Comparison of ENCODE assay signal across 36 mouse cellular contexts in genomic region chr19:11612293-11612692, GRCm38 (mm10). TPM values are rescaled to one million over a fixed set of nuclear protein-coding genes. Genes with fewer than 3 reads are reported as not detected.
A peak's percentile ranks its signal among the peaks of the same experiment; 100 is the strongest.
DNase-seq lines count a peak whose midpoint lies in the region; ATAC-seq and TF ChIP-seq lines count a peak whose summit lies in the region.
"Had no signal": no experiment of that assay in that cellular context is flagged by ENCODE, and none has a peak within 500 bp of the region (broad histone marks: within the 10 kb centered on the region; RNA-seq: fewer than 3 reads in every experiment).

No protein-coding gene starts in this region.

- peaks cover 0 to 34% of the 10 kb centered on the region in 2 experiments; a peak in 2 of 4 replicates for H3K36me3 ChIP-seq in MEL (ENCODE audit: control insufficient read depth in 1 of 2, insufficient read depth in 2 of 2, low read length in 2 of 2)
- no peaks in the 10 kb centered on the region for H3K36me3 ChIP-seq in intestine, postnatal 0 days (ENCODE audit: control insufficient read depth, insufficient read depth)
- H3K36me3 ChIP-seq: heart, embryonic 10.5 days; heart, embryonic 13.5 days; intestine, embryonic 15.5 days had no signal

- TF ChIP-seq POLR2A in MEL (IDR thresholded peaks at IDR 0.05; ENCODE audit: control insufficient read depth in 1 of 2, insufficient read depth in 1 of 2, low read depth in 1 of 2, low read length in 2 of 2, poor library complexity in 1 of 2): no peak

- no peaks in the 10 kb centered on the region for H3K9me3 ChIP-seq in MEL (replicated peaks; ENCODE audit: insufficient read depth, low read length)
- H3K9me3 ChIP-seq in intestine, postnatal 0 days (ENCODE audit: control insufficient read depth): no peaks in the 10 kb centered on the region
- H3K9me3 ChIP-seq: heart, embryonic 10.5 days; heart, embryonic 13.5 days; intestine, embryonic 15.5 days had no signal

- DNase-seq in embryo, embryonic 10.5 days (ENCODE audit: low spot score): peak; percentile 24
- DNase-seq in embryo, embryonic 9.5 days (ENCODE audit: extremely low spot score): no peak
- no peak for DNase-seq in MEL (ENCODE audit: low read depth, low spot score)
- peak; percentile 25 for DNase-seq in yolk sac, embryonic 10.5 days (ENCODE audit: low spot score)
- DNase-seq in liver: no peak
- DNase-seq: adrenal gland, adult 2 months; adrenal gland, postnatal 25 days; cerebellum, adult 11-12 months; cerebellum, adult 8-10 months; gastrocnemius, adult 2 months; gastrocnemius, postnatal 14 days; heart, adult 2 months; heart, postnatal 14 days; heart, postnatal 4 days; kidney, adult 2 months had no signal

- H3K27ac ChIP-seq in MEL (ENCODE audit: control insufficient read depth, low read depth, low read length): peak overlapping the region; percentile 73
- no peak overlapping the region for H3K27ac ChIP-seq in intestine, postnatal 0 days (ENCODE audit: low read depth, low read length)
- H3K27ac ChIP-seq: gastrocnemius, adult 2 months; heart, adult 2 months; heart, embryonic 10.5 days; heart, embryonic 13.5 days; hindbrain, embryonic 14.5 days; hindbrain, postnatal 0 days; intestine, embryonic 15.5 days had no signal

- TF ChIP-seq EP300 in MEL (IDR thresholded peaks at IDR 0.05; ENCODE audit: low read depth in 1 of 2, low read length in 2 of 2): peak; percentile 38 to 62; a peak in 2 of 4 replicates

- peak; percentile 36 for ATAC-seq in megakaryocyte, adult 5-6 weeks (ENCODE audit: poor library complexity, severe bottlenecking)
- ATAC-seq in intestine, postnatal 0 days: no peak
- no peak for ATAC-seq in inflammation-experienced regulatory T-cells, adult 6 months

- no peaks in the 10 kb centered on the region for H3K79me2 ChIP-seq in MEL (ENCODE audit: control insufficient read depth, insufficient read depth, low read length, poor library complexity)

- no peak overlapping the region for H3K4me2 ChIP-seq in intestine, postnatal 0 days (replicated peaks; ENCODE audit: low read depth)
- H3K4me2 ChIP-seq: heart, embryonic 13.5 days; hindbrain, embryonic 14.5 days; intestine, embryonic 15.5 days had no signal

- TF ChIP-seq CTCF in MEL (IDR thresholded peaks at IDR 0.05 in 2 of 3, conservative IDR thresholded peaks at IDR 0.05 in 1 of 3; ENCODE audit: control insufficient read depth in 1 of 3, insufficient read depth in 1 of 3, low read depth in 2 of 3, low read length in 3 of 3, poor library complexity in 1 of 3, severe bottlenecking in 1 of 3): no peak
- no peak for TF ChIP-seq CTCF in intestine, postnatal 0 days (IDR thresholded peaks at IDR 0.05; ENCODE audit: low read depth)

- 32% methylated on average over 2 of the region's 2 CpGs for WGBS in intestine, postnatal 0 days

- peaks cover 25 to 26% of the 10 kb centered on the region in 2 experiments for H3K4me1 ChIP-seq in MEL (ENCODE audit: control insufficient read depth in 1 of 2, insufficient read depth in 2 of 2, low read length in 2 of 2)
- no peaks in the 10 kb centered on the region for H3K4me1 ChIP-seq in intestine, postnatal 0 days (replicated peaks; ENCODE audit: control insufficient read depth, insufficient read depth, low read length)
- H3K4me1 ChIP-seq: heart, embryonic 10.5 days; heart, embryonic 13.5 days; intestine, embryonic 15.5 days had no signal

- H3K27me3 ChIP-seq in MEL (ENCODE audit: control insufficient read depth in 1 of 2, insufficient read depth in 2 of 2, low read length in 2 of 2): no peaks in the 10 kb centered on the region
- H3K27me3 ChIP-seq in intestine, postnatal 0 days (replicated peaks; ENCODE audit: control insufficient read depth, insufficient read depth, low read length): no peaks in the 10 kb centered on the region
- H3K27me3 ChIP-seq: heart, embryonic 13.5 days; intestine, embryonic 15.5 days had no signal

- no peak for TF ChIP-seq RAD21 in MEL (IDR thresholded peaks at IDR 0.05; ENCODE audit: low read depth, low read length)

- H3K4me3 ChIP-seq in MEL (ENCODE audit: control insufficient read depth in 1 of 2, insufficient read depth in 1 of 2, low read depth in 2 of 2, low read length in 2 of 2): no peak overlapping the region
- H3K4me3 ChIP-seq in intestine, postnatal 0 days (ENCODE audit: low read depth, low read length): no peak overlapping the region
- H3K4me3 ChIP-seq: gastrocnemius, adult 2 months; heart, adult 2 months; heart, embryonic 10.5 days; heart, embryonic 13.5 days; intestine, embryonic 15.5 days had no signal

- no peak overlapping the region for H3K9ac ChIP-seq in MEL (ENCODE audit: control insufficient read depth, low read depth, low read length, poor library complexity, severe bottlenecking)
- no peak overlapping the region for H3K9ac ChIP-seq in intestine, postnatal 0 days (ENCODE audit: low read depth, low read length)
- H3K9ac ChIP-seq: forebrain, postnatal 0 days; heart, embryonic 13.5 days; hindbrain, embryonic 14.5 days; intestine, embryonic 15.5 days had no signal

TF ChIP-seq in MEL, 35 proteins besides CTCF, POLR2A, EP300 and RAD21:
- TF ChIP-seq TCF12 (IDR thresholded peaks at IDR 0.05; ENCODE audit: low read depth, low read length): peak; percentile 58; the same call in 1 of the 2 replicates
- TF ChIP-seq CHD1 (IDR thresholded peaks at IDR 0.05; ENCODE audit: low read depth, low read length): no peak
- no peak for TF ChIP-seq KAT2A (conservative IDR thresholded peaks at IDR 0.05; ENCODE audit: low read depth, low read length)
- no peak for TF ChIP-seq JUND (IDR thresholded peaks at IDR 0.05; ENCODE audit: low read depth, low read length)
- TF ChIP-seq ZC3H11A (IDR thresholded peaks at IDR 0.05; ENCODE audit: low read depth, low read length): no peak
- 0 out of 2 replicates have a peak, but pooled peaks have one; percentile 34 for TF ChIP-seq RCOR1 (IDR thresholded peaks at IDR 0.05; ENCODE audit: low read depth, low read length)
- TF ChIP-seq ETS1 (IDR thresholded peaks at IDR 0.05; ENCODE audit: low read depth, low read length): peak; percentile 43; the same call in 1 of the 2 replicates
- TF ChIP-seq MXI1 (IDR thresholded peaks at IDR 0.05; ENCODE audit: low read depth, low read length): no peak
- no peak for TF ChIP-seq MAFK (IDR thresholded peaks at IDR 0.05; ENCODE audit: borderline replicate concordance, low read depth, low read length)
- TF ChIP-seq MEF2A (IDR thresholded peaks at IDR 0.05; ENCODE audit: extremely low read depth, insufficient replicate concordance, low read depth, low read length, poor library complexity, severe bottlenecking): no peak
- peak; percentile 82 for TF ChIP-seq GATA1 (IDR thresholded peaks at IDR 0.05; ENCODE audit: low read depth, low read length)
- no peak for TF ChIP-seq TBP (IDR thresholded peaks at IDR 0.05; ENCODE audit: low read depth, low read length)

RNA-seq across cellular contexts. Expression of gene Ms4a6d, which starts 7.6 kb away (rescaled TPM):
- total RNA-seq in MEL (2012; rRNA removed): not detected in 2 replicates
- polyA plus RNA-seq in MEL (2012; ENCODE audit: insufficient read depth in 1 of 2, insufficient read length in 2 of 2, low read depth in 1 of 2, low replicate concordance in 2 of 2, missing spikeins in 1 of 2): not detected
- 62.8 and 76.5 TPM in 2 replicates for total RNA-seq in megakaryocyte, adult 5-6 weeks (2015)
- total RNA-seq in megakaryocyte, adult 5-6 weeks (2017): 42.6 and 51.4 TPM in 2 replicates
- 4.4 and 5.4 TPM in 2 replicates for polyA plus RNA-seq in intestine, postnatal 0 days (2015; fragmentation: Nextera tagmentation; extraction: Ambion mirVana)
- polyA plus RNA-seq in inflammation-experienced regulatory T-cells, adult 6 months (2017; shearing (Covaris generic)): 10 to 100 TPM; 17.3 to 36.2 (median 20.1) TPM
- polyA plus RNA-seq: C2C12 had no signal

RNA-seq across cellular contexts. Expression of gene Ms4a2, which starts 11.2 kb away (rescaled TPM):
- total RNA-seq in MEL (2012; rRNA removed): 1.5 and 3.1 TPM in 2 replicates
- polyA plus RNA-seq in MEL (2012; ENCODE audit: insufficient read depth in 1 of 2, insufficient read length in 2 of 2, low read depth in 1 of 2, low replicate concordance in 2 of 2, missing spikeins in 1 of 2): under 1 TPM in 1 of 2 experiments, not detected in 1; 0.32 TPM
- total RNA-seq in megakaryocyte, adult 5-6 weeks (2015): 47.4 and 50.5 TPM in 2 replicates
- total RNA-seq in megakaryocyte, adult 5-6 weeks (2017): 79.4 and 80.1 TPM in 2 replicates
- polyA plus RNA-seq in intestine, postnatal 0 days (2015; fragmentation: Nextera tagmentation; extraction: Ambion mirVana): 0.04 TPM in 1 of 2 replicates, not detected in the other
- polyA plus RNA-seq in inflammation-experienced regulatory T-cells, adult 6 months (2017; shearing (Covaris generic)): under 1 TPM in 1 of 3 experiments, not detected in 2; 0.26 TPM
- total RNA-seq: adrenal gland, postnatal 25 days; ES-E14; forebrain, postnatal 0 days; heart, postnatal 14 days; hindbrain, postnatal 0 days had no signal
- polyA plus RNA-seq: adrenal gland, adult 2 months; C2C12; forebrain, embryonic 11.5 days; forebrain, embryonic 14.5 days; forebrain, postnatal 0 days; frontal cortex, adult 2 months; gonadal fat pad, adult 2 months; heart, embryonic 13.5 days; hindbrain, embryonic 11.5 days; hindbrain, embryonic 14.5 days had no signal

RNA-seq across cellular contexts. Expression of gene Ms4a3, which starts 28.4 kb away (rescaled TPM):
- total RNA-seq in MEL (2012; rRNA removed): 0.88 and 1.0 TPM in 2 replicates
- polyA plus RNA-seq in MEL (2012; ENCODE audit: insufficient read depth in 1 of 2, insufficient read length in 2 of 2, low read depth in 1 of 2, low replicate concordance in 2 of 2, missing spikeins in 1 of 2): 1 to 10 TPM in 1 of 2 experiments, not detected in 1; 1.0 TPM
- total RNA-seq in megakaryocyte, adult 5-6 weeks (2015): 42.5 and 48.3 TPM in 2 replicates
- total RNA-seq in megakaryocyte, adult 5-6 weeks (2017): 29.5 and 38.1 TPM in 2 replicates
- polyA plus RNA-seq in intestine, postnatal 0 days (2015; fragmentation: Nextera tagmentation; extraction: Ambion mirVana): not detected in 2 replicates
- not detected for polyA plus RNA-seq in inflammation-experienced regulatory T-cells, adult 6 months (2017; shearing (Covaris generic))
- total RNA-seq: adrenal gland, adult 2 months; adrenal gland, postnatal 25 days; ES-E14; forebrain, postnatal 0 days; gastrocnemius, adult 2 months; gastrocnemius, postnatal 14 days; heart, adult 2 months; heart, postnatal 14 days; heart, postnatal 4 days; hindbrain, postnatal 0 days had no signal
- polyA plus RNA-seq: adrenal gland, adult 2 months; brain, embryonic 14.5 days; C2C12; cortical plate, adult 2 months; forebrain, embryonic 11.5 days; forebrain, embryonic 14.5 days; forebrain, postnatal 0 days; frontal cortex, adult 2 months; gonadal fat pad, adult 2 months; heart, adult 2 months; heart, embryonic 10.5 days; hindbrain, embryonic 11.5 days; hindbrain, embryonic 14.5 days; hindbrain, postnatal 0 days; kidney, adult 2 months had no signal

RNA-seq across cellular contexts. Expression of gene Oosp2, which starts 48.1 kb away (rescaled TPM):
- not detected in 2 replicates for total RNA-seq in MEL (2012; rRNA removed)
- not detected for polyA plus RNA-seq in MEL (2012; ENCODE audit: insufficient read depth in 1 of 2, insufficient read length in 2 of 2, low read depth in 1 of 2, low replicate concordance in 2 of 2, missing spikeins in 1 of 2)
- 0.51 TPM in 1 of 2 replicates, not detected in the other for total RNA-seq in megakaryocyte, adult 5-6 weeks (2015)
- not detected in 2 replicates for total RNA-seq in megakaryocyte, adult 5-6 weeks (2017)
- polyA plus RNA-seq in intestine, postnatal 0 days (2015; fragmentation: Nextera tagmentation; extraction: Ambion mirVana): not detected in 2 replicates
- not detected for polyA plus RNA-seq in inflammation-experienced regulatory T-cells, adult 6 months (2017; shearing (Covaris generic))
- total RNA-seq: ES-E14; forebrain, postnatal 0 days; gastrocnemius, adult 2 months; gastrocnemius, postnatal 14 days; heart, adult 2 months; heart, postnatal 14 days; heart, postnatal 4 days; hindbrain, postnatal 0 days had no signal
- polyA plus RNA-seq: adrenal gland, adult 2 months; brain, embryonic 14.5 days; C2C12; cortical plate, adult 2 months; embryonic facial prominence, embryonic 11.5 days; embryonic facial prominence, embryonic 14.5 days; forebrain, embryonic 11.5 days; forebrain, embryonic 14.5 days; forebrain, postnatal 0 days; frontal cortex, adult 2 months; gonadal fat pad, adult 2 months; heart, adult 2 months; heart, embryonic 10.5 days; heart, embryonic 13.5 days; heart, embryonic 16.5 days; hindbrain, embryonic 11.5 days; hindbrain, embryonic 14.5 days; hindbrain, postnatal 0 days; intestine, embryonic 15.5 days; kidney, adult 2 months had no signal

Comparison
In these comparisons a context has a peak if more than half of its experiments do, and no peak if none do; other contexts are left out.
1. DNase-seq: peak in embryo, embryonic 10.5 days (single experiment) and yolk sac, embryonic 10.5 days (single experiment); none in embryo, embryonic 9.5 days (single experiment), MEL (single experiment) and liver (single experiment).